Mouse (Mus musculus) myocyte (in vitro differentiated cells): ENCODE results near the gene Fbxl14.

Experiments
- CEBPB ChIP-seq: IDR thresholded peaks from 2 replicates; pipeline ENCODE4 v1.6.1; 2011; ENCODE audit warnings: mild to moderate bottlenecking, moderate library complexity; ENCODE audit not compliant: poor library complexity, insufficient read depth, severe bottlenecking
- E2F4 ChIP-seq: IDR thresholded peaks from one replicate; pipeline ENCODE4 v1.6.1; 2011; ENCODE audit warnings: mild to moderate bottlenecking, control low read depth, moderate library complexity; ENCODE audit not compliant: insufficient read depth
- MAX ChIP-seq: IDR thresholded peaks from one replicate; pipeline ENCODE4 v1.6.1; 2011; ENCODE audit warnings: low read depth, mild to moderate bottlenecking, control low read depth
- MYOG ChIP-seq, 3 experiments: IDR thresholded peaks; one replicate each; pipeline ENCODE4 v1.6.1; 2011; ENCODE audit warnings: control low read depth in 2 of 3, low read depth in 2 of 3, mild to moderate bottlenecking in 2 of 3; ENCODE audit not compliant: insufficient read length in 2 of 3, control insufficient read depth in 1 of 3, insufficient read depth in 1 of 3
- POLR2A ChIP-seq: IDR thresholded peaks from one replicate; pipeline ENCODE4 v1.6.1; 2011; ENCODE audit warnings: low read depth, mild to moderate bottlenecking, control low read depth, moderate library complexity; ENCODE audit not compliant: insufficient read length
- POLR2AphosphoS2 ChIP-seq: IDR thresholded peaks from one replicate; pipeline ENCODE4 v1.6.1; 2011; ENCODE audit warnings: low read depth, control low read depth; ENCODE audit not compliant: insufficient read length
- USF1 ChIP-seq: IDR thresholded peaks from one replicate; pipeline ENCODE4 v1.6.1; 2011; ENCODE audit warnings: low read depth, mild to moderate bottlenecking, control low read depth, moderate library complexity

DNA sequence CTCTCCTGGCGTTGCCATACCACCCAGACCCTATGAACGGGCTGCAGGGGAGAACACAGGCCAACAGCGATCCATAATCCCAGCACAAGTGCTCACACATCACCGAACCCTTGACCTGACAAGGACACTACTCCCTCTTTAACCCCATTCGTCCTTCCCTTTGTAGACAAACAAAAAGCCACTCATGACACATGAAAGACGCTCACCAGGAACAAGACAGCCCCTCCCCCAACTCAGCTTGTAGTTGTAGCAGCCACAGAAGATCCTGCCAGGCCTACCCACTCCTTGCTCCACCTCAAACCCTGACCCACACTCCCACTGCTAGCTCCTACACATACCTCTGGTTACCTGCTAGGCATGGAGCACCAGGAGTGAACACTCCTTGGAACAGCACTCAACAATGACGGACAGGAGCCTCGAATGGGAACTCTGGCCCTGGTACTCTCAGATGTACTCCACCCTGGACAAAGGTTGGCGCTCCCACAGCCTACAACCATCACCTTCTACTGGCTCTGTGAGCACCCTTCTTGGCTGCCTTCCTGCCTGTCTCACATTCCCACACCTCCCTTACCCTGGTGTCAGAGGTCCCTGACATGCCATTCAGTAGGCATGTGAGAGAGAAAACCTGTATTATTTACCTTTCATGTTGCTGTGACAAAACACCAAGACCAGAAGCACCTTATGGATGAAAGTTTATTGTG is 26.2 kb downstream of the Fbxl14 start:
- TF ChIP-seq USF1 (no peak), POLR2AphosphoS2 (no peak), E2F4 (no peak), POLR2A (no peak), MAX (no peak), CEBPB (no peak), MYOG (IDR thresholded peaks at IDR 0.05; ENCODE audit: control insufficient read depth in 1 of 3, insufficient read depth in 1 of 3, insufficient read length in 2 of 3, low read depth in 2 of 3) (no peak)
